Mouse (Mus musculus) left cerebral cortex, adult 8-10 months (tissue): ENCODE results near the gene Lcn4. TPM values are rescaled to one million over a fixed set of nuclear protein-coding genes. Genes with fewer than 3 reads are reported as not detected.
A peak's percentile ranks its signal among the peaks of the same experiment; 100 is the strongest.
"Not testable (repeated sequence)": the region's sequence is repeated elsewhere in the genome, so short reads cannot be mapped to it uniquely, and the experiment has no call there.

Source experiments
- DNase-seq, 2 experiments: peaks; one replicate each; pipeline ENCODE4 v3.0.0; 2022; ENCODE audit warnings: low spot score in 2 of 2
- total RNA-seq, 4 experiments: library from RNA; stranded (reverse); gene quantifications; 2 replicates each; pipeline ENCODE4 v1.2.4; 2022

Lcn4 gene
- total RNA-seq: not detected

DNA sequence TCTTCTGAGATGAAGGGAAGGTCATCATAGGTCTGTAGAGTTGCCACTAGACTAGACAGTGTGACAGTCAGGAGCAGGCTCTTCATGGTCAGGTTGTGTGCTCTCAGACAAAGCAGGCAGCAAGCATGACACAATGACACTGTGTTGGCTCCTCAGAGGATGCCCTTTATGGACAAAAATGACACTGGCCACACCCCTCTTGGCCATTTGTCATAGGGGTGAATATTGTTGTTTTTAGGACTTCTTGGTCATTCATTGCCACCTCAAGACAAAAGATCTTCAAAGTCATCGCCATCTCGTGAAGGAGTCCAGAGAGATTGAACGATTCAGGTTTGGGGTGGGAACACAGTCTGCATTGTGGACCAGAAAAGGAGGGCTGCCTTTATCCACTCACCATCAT, at the start of gene Lcn4:
Lcn4 (minus strand) TSS at position 101 of the 400 bp plus-strand sequence.
- DNase-seq: no peak

DNA sequence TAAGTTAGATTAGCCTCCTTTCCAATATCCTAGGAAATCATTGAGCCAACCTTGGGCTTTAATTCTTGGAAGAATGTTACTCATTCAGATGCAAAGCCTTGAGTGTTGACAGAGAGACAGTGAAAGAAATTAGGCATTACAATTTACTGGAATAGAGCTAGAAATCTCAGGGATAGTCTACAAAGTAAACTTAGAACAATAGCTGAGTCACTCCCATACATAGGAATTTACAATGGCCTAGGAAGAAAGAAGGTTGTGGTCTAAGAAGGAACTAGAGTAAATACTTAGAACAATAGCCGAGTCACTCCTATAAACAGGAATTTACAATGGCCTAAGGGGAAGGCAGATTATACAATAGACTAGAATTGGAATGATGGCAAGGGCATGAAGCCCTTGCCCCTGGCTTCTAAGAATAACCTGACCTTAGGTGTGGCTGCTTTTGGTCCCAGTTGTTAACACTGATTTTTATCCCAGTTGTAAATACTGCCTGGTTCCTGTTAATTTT, 15.1 kb upstream of the Lcn4 start:
- no peak for DNase-seq

DNA sequence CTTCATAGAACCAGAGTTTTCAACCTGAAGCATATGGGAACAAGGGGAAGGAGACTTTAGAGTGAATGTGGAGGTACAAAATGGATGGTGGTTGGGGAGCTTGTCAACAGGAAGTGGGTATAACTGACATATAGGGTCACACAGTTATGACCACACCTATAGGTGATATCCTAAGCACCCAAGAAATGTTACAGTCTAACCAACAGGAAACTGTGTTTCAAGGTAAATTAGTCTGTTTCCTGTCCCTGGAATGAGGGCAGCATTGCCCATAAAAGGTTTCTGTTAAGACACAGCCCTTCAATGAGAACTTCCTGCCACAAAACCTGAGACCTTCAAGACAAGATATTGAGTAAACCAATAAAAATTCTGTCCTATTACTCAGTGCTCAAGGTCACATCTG, 2.3 kb downstream of the Lcn4 start:
- DNase-seq: no peak

DNA sequence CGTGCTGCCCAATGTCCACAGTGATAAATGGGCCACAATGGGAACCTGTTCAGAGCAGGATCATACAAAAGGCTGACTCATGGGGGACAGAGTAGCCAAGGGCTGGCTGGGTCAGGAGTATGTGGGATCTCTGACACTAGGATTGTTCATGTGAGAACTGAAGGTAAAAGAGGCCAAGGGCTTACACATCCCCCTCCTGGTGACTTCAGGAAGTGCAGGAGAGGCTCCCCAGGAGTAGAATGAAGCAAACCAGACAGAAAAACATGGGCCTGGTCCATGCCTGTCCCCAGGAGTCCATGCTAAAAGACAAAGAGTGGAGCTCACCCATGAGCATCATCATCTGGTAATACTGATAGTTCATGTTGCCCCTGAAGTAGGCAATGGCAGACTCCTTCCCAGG, 7.5 kb downstream of the Lcn4 start:
- DNase-seq: not testable (repeated sequence)

DNA sequence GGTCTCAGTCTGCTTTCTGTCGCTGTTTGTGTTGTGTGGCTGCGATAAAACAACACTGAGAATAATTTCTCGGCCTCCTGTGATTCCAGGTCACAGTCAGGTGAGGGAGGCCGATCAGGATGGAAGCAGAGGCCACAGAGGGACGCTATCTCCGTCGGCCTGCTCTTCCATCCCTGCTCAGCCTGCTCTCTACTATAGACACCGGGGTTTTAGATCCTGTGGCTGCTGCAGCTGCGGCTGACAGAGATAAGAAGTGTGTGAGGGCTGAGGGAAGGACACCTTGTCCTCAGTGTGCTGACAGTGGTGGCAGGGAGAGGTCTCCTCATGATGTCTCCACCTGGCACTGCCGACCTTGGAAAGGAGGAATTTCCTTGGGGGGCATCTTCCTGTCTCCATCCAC, 8.0 kb downstream of the Lcn4 start:
- DNase-seq: no peak

DNA sequence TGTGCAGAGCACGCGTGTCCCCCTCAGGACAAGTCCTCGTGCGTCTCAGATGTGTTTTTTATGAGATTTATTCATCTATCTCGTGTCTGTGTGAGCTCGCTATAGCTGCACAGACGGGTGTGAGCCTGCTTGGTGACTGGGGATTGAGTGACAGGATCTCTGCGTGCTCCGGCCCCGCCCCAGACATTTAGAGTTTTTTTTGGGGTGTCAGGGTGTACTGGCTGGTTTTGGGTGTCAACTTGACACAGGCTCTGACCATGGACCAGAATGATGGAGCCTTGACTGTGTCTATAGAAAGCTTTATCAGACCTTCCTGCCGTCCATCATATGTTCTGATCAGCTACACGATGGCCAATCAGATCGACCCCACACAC, 8.6 kb downstream of the Lcn4 start:
- no peak for DNase-seq

DNA sequence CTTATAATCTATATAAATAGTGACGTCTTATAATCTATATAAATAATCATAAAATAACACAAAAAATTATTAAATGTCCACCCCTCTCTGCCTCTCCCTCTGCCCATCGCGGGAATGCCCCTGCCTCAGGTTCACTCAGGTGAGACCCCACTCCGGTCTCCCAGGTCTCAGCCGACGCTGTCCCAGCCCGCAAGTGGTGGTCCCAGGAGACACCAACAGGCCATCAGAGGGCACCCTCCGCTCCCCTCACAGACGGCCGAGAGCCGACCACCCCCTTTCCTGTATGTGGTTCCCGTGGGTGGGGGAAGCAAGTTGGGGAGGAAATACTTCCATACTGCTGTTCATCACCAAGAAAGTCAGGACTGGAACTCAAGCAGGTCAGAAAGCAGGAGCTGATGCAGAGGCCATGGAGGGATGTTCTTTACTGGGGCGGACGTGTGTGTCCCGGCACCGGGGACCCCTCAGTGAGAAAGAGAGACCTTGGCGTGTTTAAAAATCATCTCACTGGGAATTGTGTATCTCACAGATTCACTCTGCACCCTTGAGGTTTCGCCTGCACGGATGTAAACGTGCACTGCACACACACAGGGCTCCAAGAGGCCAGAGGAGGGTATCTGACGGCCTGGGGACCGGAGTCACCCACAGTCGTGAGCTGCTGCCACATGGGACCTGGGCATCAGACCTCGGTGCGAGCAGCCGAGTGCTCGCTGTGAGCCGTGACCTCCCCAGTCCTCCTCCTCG, 9.1 kb downstream of the Lcn4 start:
- no peak for DNase-seq

DNA sequence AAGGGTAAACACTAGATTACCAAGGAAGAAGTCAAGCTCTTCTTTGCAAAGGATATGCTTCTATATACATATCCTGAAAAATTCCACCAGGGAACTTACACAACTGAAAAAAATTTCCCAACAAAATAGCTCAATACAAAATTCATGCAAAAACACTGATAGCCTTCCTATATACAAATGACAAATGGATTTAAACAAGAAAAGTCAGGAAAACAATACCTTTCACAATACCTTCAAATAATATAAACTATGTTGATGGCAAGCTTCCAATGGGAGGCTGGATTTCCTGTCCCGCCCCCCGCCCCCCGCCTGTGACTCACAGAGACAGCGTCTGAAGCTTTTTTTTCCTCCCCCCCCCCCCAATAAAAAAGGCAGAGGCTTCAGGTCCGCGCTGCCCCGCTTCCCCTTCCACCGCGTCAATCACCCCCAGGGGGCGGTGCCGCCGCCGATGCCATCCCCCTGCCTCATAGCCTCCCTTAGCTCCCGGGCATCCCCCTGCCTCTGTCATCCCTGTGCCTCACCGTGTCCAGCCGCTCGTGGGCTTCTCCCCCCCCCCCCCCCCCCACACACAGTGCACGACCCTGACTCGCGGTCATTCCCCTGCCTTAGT, 9.8 kb downstream of the Lcn4 start:
- DNase-seq: no peak

DNA sequence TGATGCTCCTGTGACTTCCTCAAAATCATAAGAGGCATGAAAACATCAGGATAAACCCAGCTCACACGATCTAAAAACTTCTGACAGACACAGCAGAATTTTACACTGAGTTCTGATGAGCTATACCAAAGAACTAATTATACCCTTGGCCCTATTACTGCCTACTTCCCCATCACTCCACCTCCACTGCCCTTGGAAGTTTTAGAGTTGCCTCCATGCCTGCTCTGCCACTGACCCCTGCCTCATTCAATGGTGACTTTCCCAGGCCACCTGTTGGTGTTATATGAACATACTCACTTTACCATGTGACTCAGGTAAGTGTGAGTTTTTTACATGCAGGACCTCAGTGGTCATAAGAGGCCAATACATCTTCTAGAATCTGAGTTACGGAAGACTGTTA, 13.7 kb downstream of the Lcn4 start:
- DNase-seq: no peak

DNA sequence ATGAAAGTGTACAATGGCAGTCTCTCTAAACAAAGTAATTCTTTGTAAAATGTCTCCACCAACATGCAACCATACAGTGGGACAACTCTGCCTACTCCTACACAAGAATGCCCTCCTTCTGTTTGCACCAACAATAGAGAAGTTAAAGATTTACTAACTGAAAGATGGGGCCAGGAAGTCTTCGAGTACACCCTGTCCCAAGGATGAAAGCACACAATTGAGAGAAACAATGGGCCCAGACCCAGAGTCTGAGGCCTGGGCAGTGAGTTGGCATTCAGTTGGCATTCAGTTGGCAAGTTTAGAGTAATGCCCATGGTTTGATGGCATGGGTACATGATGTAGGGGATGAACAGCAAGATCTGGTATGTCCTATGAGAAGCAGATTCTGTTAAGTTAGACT, 16.4 kb downstream of the Lcn4 start:
- DNase-seq: no peak

DNA sequence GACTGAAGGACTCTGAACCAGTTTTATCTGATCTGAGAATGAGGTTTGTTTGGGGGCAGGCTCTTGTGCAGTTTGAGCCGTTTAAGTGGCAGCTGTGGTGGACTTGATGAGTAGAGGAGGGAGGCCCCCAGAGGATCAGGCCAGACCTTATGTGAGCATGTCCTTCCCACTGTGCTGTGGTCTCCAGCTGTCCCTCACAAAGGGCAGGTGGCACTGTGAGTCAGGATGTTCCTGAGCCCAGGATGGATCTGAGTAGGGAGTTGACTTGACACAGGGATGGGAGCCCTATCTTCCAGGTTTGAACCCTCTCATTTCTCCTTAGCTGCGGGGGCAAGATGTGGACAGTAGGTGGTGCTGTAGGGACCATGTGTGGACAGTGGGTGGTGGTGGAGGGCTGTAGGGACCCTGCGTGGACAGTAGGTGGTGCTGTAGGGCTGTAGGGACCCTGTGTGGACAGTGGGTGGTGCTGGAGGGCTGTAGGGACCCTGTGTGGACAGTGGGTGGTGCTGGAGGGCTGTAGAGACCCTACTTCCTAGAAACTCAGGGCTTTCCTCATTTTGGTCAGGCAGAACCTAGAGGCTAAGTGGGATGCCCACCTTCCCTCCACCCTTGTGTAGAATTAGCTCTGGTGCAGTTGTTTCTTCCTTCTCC, 24.3 kb downstream of the Lcn4 start:
- DNase-seq: peak in 1 of 2 experiments; percentile 46

DNA sequence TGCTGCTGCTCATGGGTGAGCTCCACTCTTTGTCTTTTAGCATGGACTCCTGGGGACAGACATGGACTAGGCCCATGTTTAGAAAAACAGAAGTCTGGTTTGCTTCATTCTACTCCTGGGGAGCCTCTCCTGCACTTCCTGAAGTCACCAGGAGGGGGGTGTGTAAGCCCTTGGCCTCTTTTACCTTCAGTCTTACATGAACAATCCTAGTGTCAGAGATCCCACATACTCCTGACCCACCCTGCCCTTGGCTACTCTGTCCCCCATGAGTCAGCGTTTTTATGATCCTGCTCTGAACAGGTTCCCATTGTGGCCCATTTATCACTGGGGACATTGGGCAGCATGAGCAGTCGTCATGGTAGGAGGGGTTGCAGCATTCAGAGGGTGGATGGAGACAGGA, 27.1 kb downstream of the Lcn4 start:
- no peak for DNase-seq

DNA sequence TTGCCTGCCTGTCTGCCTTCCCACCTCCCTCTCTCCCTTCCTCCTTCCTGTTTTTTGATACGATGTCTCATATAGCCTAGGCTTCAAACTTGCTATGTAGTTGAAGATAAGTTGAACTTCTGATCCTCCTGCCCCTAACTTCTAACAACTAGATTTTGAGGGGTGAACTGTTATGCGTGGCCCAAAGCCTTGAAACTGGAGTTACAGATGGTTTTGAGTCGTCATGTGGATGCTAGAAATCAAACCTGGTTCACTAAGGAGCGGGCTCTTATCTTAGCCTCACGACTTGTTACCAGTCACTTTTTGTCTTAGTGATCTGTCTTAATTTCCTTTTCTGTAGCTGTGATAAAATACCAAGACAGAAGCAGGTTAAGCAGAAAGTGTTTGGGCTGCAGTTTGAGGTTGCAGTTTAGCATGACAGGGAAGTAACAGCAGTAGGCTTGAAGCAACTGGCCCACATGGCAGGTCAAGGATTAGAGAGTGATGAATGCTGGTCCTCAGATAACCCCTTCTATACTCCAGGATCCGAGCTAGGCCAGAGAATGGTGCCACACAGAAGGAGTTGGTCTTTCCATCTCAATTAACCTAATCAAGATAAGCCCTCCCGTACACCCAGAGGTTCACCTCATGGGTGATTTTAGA, 30.0 kb downstream of the Lcn4 start:
- no peak for DNase-seq

DNA sequence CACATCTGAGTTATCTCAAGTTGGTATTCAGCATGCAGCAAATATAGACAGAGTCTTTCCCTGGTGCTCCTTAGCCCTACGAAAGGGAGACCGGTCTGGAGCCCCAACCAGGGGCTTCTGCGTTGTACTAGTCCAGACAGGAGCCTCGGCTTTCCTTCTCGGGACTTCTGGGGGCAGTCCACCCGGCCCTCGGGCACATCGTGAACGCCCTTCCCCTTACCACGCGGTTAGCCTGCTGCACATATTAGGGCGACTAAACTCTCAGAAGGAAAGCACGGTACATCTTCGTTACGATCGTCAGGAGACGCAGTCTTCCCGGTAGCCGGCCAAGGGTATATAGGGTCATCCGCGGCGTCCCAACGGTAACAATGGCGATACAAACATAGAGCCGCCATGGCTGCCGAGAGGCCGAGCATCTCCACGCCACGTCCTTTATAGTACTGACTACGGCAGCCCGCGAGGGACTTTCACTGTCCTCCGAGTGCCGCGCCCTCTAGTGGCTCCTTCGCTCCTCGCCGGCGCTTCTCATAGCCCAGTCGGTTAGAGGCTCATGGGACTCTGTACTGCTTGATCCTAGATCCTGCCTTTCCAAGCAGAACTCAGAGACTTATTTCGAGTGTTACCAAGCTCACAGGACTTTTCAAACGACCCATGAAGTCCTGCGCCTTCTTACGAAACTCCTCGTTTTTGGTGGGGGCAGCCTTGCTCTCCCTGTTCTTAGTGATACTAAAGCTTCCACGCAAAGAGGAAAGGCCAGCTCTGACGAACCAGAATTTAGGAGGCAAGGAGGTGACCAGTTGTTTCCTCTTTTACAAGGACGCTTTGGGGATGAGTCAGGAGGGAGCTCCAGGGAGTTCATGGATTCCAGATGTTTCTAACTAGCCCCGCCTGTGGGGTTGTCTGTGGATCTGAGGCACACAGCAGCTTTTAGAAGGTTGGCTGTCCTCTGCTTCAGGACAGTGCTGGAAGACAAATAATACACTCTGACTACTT, 30.9 kb downstream of the Lcn4 start:
- DNase-seq: peak; percentile 86 to 98

DNA sequence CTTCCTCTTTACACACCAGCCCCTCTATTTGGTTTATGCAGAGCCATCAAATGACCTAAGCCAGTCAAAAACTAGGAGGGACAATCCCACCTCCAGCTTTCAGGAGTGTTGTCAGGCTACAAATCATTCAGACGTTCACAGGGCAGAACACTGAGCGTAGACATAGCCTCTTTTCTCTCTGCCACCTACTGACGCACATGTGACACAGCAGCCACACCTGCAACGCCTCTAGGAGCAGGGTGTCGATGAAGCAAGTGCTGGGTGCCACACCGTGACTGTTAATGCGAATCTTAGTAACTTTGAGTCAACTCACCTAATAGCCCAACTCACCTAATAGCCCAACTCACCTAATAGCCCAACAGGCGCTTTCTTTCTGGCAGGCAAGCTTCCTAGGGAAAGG, 32.0 kb downstream of the Lcn4 start:
- DNase-seq: no peak

DNA sequence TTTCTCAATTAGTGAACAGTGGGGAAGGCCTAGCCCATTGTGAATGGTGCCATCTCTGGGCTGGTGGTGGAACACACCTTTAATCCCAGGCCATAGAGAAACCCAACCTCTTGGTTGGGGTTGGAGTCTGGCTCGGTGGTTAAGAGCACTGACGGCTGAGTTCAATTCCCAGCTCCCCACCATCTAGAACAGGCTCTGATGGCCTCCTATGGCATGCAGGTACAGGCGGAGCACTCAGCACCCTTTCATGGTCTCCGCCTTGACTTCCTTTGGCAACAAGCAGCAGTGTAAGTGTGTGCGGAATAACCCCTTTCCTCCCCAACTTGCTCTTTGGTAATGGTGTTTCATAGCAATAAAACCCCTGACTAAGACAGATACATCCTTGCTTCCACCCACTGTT, 32.5 kb downstream of the Lcn4 start:
- no peak for DNase-seq

DNA sequence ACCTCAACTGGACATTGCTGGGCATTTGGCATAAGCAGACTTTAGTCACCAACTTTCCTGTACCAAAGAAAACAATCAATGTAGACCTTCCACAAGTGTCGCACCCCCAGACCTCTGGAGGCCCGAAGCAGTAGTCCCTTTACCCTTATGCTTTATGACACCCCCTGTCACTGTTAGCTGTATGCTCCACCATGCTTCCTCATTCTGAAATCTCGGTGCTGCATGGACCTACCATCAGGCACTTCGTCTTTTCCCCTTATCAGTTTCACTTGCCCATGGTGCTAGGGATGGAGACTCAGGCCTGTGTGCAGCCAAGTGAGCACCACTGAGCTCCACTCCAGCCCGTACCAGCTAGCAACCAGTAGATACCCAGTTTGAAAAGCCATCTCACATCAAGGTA, 33.0 kb downstream of the Lcn4 start:
- DNase-seq: no peak

DNA sequence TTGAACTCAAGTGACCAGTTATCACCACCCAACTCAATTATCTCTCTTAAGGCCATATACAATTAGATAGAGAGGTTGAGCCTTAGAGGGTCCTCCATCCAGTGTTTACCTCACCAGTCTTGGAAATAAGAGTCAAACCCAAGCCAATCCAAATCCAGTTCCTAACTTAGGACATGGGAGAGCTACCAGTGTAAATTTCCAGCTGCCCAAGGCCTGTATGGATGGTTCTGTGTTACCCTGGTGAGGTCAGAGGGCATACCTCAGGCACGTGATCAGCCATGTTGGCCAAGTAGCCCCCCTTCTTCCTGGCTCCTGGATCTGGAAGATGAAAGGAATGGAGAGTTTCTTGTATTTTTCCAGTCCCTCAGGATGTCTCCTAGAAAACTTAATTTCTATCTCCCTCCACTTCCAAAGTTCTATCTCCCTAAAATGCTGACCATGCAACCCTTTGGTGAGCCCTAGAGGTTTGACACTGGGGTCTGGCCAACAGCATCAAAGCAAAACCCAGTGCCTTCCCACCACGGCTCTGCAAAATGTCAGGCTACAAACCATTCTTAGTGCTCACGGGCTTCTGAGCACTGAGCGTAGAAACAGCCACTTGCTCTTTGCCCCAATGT, 33.7 kb downstream of the Lcn4 start:
- no peak for DNase-seq

DNA sequence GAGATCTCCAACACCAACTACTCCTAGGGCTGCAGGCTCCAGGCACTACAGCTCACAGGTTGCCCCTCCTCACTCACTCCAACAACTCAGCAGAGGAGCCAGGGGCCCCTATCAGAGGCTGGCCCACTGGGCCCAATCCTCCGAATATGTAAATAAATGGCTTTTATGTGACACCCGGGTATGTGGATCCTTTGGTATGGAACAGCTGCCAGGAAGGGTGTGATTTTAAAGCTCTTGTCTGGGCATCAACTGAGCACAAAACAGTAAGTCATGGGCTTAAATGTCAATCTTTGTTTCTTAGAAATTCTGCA, 34.8 kb downstream of the Lcn4 start:
- DNase-seq: no peak

DNA sequence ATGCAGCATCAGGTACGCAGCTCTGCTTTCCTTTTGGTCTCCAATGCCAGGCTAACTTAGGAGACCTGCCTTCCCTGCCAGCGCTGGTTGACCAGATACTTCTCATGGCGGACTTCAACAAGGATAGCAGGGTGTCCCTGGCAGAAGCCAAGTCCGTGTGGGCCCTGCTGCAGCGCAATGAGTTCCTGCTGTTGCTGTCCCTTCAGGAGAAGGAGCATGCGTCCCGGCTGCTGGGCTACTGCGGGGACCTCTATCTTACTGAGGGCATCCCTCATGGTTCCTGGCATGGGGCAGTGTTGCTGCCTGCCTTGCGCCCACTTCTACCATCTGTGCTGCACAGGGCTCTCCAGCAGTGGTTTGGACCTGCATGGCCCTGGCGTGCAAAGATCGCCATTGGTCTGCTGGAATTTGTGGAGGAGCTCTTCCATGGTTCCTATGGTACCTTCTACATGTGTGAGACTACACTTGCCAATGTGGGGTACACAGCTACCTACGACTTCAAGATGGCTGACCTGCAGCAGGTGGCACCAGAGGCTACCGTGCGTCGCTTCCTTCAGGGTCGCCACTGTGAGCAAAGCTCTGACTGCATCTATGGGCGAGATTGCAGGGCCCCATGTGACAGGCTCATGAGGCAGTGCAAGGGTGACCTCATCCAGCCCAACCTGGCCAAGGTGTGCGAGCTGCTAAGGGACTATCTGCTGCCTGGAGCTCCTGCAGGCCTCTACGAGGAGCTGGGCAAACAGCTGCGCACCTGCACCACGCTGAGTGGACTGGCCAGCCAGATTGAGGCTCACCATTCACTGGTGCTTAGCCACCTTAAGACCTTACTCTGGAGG, 35.4 kb downstream of the Lcn4 start:
- DNase-seq: no peak
